Mouse (Mus musculus): ENCODE data around the gene Adgrl1. TPM values are rescaled to one million over a fixed set of nuclear protein-coding genes. Genes with fewer than 3 reads are reported as not detected.

Gene Adgrl1
- 10.1 TPM for polyA plus RNA-seq (2017; shearing (Covaris generic))

GRCm38 (mm10) chr8:83899363-83900252, at the start of gene Adgrl1:
Gene Adgrl1, plus strand, starts transcription at chr8:83900105.

GRCm38 (mm10) chr8:83955106-83955957, 55.4 kb downstream of the Adgrl1 start, which contains the start of the genes Gm10644 and Asf1b:
Gene Gm10644, minus strand, starts transcription at chr8:83955205.
Gene Asf1b, plus strand, starts transcription at chr8:83955507.

GRCm38 (mm10) chr8:83972150-83973120, 72.5 kb downstream of the Adgrl1 start, which contains the start of gene Prkaca:
Gene Prkaca, plus strand, starts transcription at chr8:83972993.

Other genes with a start within 250 kb of the Adgrl1 start
- gene Gipc1, start 247.4 kb upstream of the Adgrl1 start, polyA plus RNA-seq (2017; shearing (Covaris generic)): 21.8 TPM
- gene Ptger1, start 233.4 kb upstream of the Adgrl1 start, polyA plus RNA-seq (2017; shearing (Covaris generic)): 3.2 TPM
- 242 TPM for gene Pkn1, start 200.9 kb upstream of the Adgrl1 start, polyA plus RNA-seq (2017; shearing (Covaris generic))
- 158 TPM for gene Ddx39, start 184.9 kb upstream of the Adgrl1 start, polyA plus RNA-seq (2017; shearing (Covaris generic))
- gene Adgre5, start 158.8 kb upstream of the Adgrl1 start, polyA plus RNA-seq (2017; shearing (Covaris generic)): 485 TPM
- gene Gm10644, start 55.1 kb downstream of the Adgrl1 start, polyA plus RNA-seq (2017; shearing (Covaris generic)): 1.3 TPM
- 7.9 TPM for gene Asf1b, start 55.4 kb downstream of the Adgrl1 start, polyA plus RNA-seq (2017; shearing (Covaris generic))
- 45.4 TPM for gene Prkaca, start 72.9 kb downstream of the Adgrl1 start, polyA plus RNA-seq (2017; shearing (Covaris generic))
- gene Samd1, start 97.6 kb downstream of the Adgrl1 start, polyA plus RNA-seq (2017; shearing (Covaris generic)): 9.2 TPM
- gene 1700067K01Rik, start 101.4 kb downstream of the Adgrl1 start, polyA plus RNA-seq (2017; shearing (Covaris generic)): 0.68 TPM
- gene 2210011C24Rik, start 112.1 kb downstream of the Adgrl1 start, polyA plus RNA-seq (2017; shearing (Covaris generic)): not detected
- 9.5 TPM for gene Palm3, start 121.4 kb downstream of the Adgrl1 start, polyA plus RNA-seq (2017; shearing (Covaris generic))
- 200 TPM for gene Il27ra, start 142.5 kb downstream of the Adgrl1 start, polyA plus RNA-seq (2017; shearing (Covaris generic))
- 0.76 TPM for gene Rln3, start 144.9 kb downstream of the Adgrl1 start, polyA plus RNA-seq (2017; shearing (Covaris generic))
- 1.2 TPM for gene Gm10643, start 165.0 kb downstream of the Adgrl1 start, polyA plus RNA-seq (2017; shearing (Covaris generic))
- gene Rfx1, start 166.7 kb downstream of the Adgrl1 start, polyA plus RNA-seq (2017; shearing (Covaris generic)): 29.8 TPM
- gene Dcaf15, start 204.7 kb downstream of the Adgrl1 start, polyA plus RNA-seq (2017; shearing (Covaris generic)): 28.4 TPM
- gene Podnl1, start 225.9 kb downstream of the Adgrl1 start, polyA plus RNA-seq (2017; shearing (Covaris generic)): 2.1 TPM
- gene Cc2d1a, start 247.8 kb downstream of the Adgrl1 start, polyA plus RNA-seq (2017; shearing (Covaris generic)): 26.8 TPM
- 3.4 TPM for gene 4930432K21Rik, start 247.9 kb downstream of the Adgrl1 start, polyA plus RNA-seq (2017; shearing (Covaris generic))